Mouse (Mus musculus) forebrain, embryonic 15.5 days (tissue): ENCODE results near the gene Atraid. TPM values are rescaled to one million over a fixed set of nuclear protein-coding genes. Genes with fewer than 3 reads are reported as not detected.
"Not testable (repeated sequence)": the region's sequence is repeated elsewhere in the genome, so short reads cannot be mapped to it uniquely, and the experiment has no call there.

ENCODE experiments used
- ATAC-seq: fragments of 200-750 bp; cut with Nextera tagmentation; replicated peaks from 2 replicates; pipeline ENCODE4 v1.8.0; 2017; ENCODE audit warnings: mild to moderate bottlenecking, moderate TSS enrichment, moderate library complexity
- H3K27ac ChIP-seq: fragments of 300-500 bp; sonication (generic); replicated peaks from 2 replicates; pipeline ENCODE4 v1.5.1; 2015; ENCODE audit warnings: mild to moderate bottlenecking, inconsistent platforms
- H3K27me3 ChIP-seq: fragments of 300-500 bp; sonication (generic); 2 replicates; pipeline ENCODE4 v1.6.1; 2015; ENCODE audit warnings: inconsistent platforms
- H3K36me3 ChIP-seq: fragments of 300-500 bp; sonication (generic); 2 replicates; pipeline ENCODE4 v1.6.1; 2015; ENCODE audit warnings: mild to moderate bottlenecking, inconsistent platforms
- H3K4me1 ChIP-seq: fragments of 300-500 bp; sonication (generic); 2 replicates; pipeline ENCODE4 v1.6.1; 2015; ENCODE audit warnings: inconsistent platforms
- H3K4me2 ChIP-seq: fragments of 300-500 bp; sonication (generic); replicated peaks from 2 replicates; pipeline ENCODE4 v1.6.1; 2015; ENCODE audit warnings: mild to moderate bottlenecking, inconsistent platforms
- H3K4me3 ChIP-seq: fragments of 300-500 bp; sonication (generic); 2 replicates; pipeline ENCODE4 v1.5.1; 2015; ENCODE audit warnings: mild to moderate bottlenecking, inconsistent platforms
- H3K9ac ChIP-seq: fragments of 300-500 bp; sonication (generic); replicated peaks from 2 replicates; pipeline ENCODE4 v1.6.1; 2015; ENCODE audit warnings: mild to moderate bottlenecking, inconsistent platforms
- H3K9me3 ChIP-seq: fragments of 300-500 bp; sonication (generic); 2 replicates; pipeline ENCODE4 v1.6.1; 2016; ENCODE audit warnings: inconsistent platforms
- WGBS: fragments of 180-500 bp; shearing (Covaris S2); methylation state at CpG from one replicate; pipeline ENCODE4 v1.1.7; 2015; ENCODE audit warnings: mixed read lengths; 5-methylcytosine and 5-hydroxymethylcytosine counted together
- polyA plus RNA-seq: library from polyadenylated mRNA; unstranded; fragments of >200 nt; fragmentation: Nextera tagmentation; extraction: Ambion mirVana; gene quantifications from 2 replicates; pipeline ENCODE4 v1.2.1, GENCODE M21; 2015

The Atraid gene
- polyA plus RNA-seq, 1 experiment from 2014 or later: 144 TPM

GRCm38 (mm10) chr5:31031508-31031907 is 16.6 kb upstream of the Atraid start:
- no peak for ATAC-seq
- 89% methylated on average over 8 of the region's 8 CpGs for WGBS
- Histone ChIP-seq H3K27me3 (no peaks in the 10 kb centered on the region), H3K9me3 (no peaks in the 10 kb centered on the region), H3K4me1 (no peaks in the 10 kb centered on the region), H3K27ac (no peak overlapping the region), H3K9ac (no peak overlapping the region), H3K4me3 (no peak overlapping the region), H3K36me3 (peaks cover 7% of the 10 kb centered on the region), H3K4me2 (no peak overlapping the region)

- Histone ChIP-seq H3K4me2 (no peak overlapping the region), H3K4me3 (no peak overlapping the region), H3K27me3 (no peaks in the 10 kb centered on the region), H3K4me1 (no peaks in the 10 kb centered on the region), H3K9ac (no peak overlapping the region), H3K36me3 (peaks cover 25% of the 10 kb centered on the region), H3K27ac (no peak overlapping the region), H3K9me3 (no peaks in the 10 kb centered on the region)
- ATAC-seq: no peak
- WGBS: 93% methylated on average over 6 of the region's 6 CpGs
Observed at GRCm38 (mm10) chr5:31034669-31035068, 13.4 kb upstream of the Atraid start.

- 92% methylated on average over 11 of the region's 11 CpGs for WGBS
- H3K36me3 ChIP-seq: peaks cover 39% of the 10 kb centered on the region
- H3K9ac ChIP-seq, ATAC-seq, H3K27me3 ChIP-seq, H3K27ac ChIP-seq, H3K9me3 ChIP-seq, H3K4me1 ChIP-seq, H3K4me3 ChIP-seq, H3K4me2 ChIP-seq: not testable (repeated sequence)
Observed at GRCm38 (mm10) chr5:31036556-31036955, 11.6 kb upstream of the Atraid start.

- Histone ChIP-seq H3K4me3 (no peak overlapping the region), H3K4me2 (no peak overlapping the region), H3K9ac (no peak overlapping the region), H3K27ac (no peak overlapping the region), H3K36me3 (peaks cover 52% of the 10 kb centered on the region), H3K9me3 (no peaks in the 10 kb centered on the region), H3K27me3 (no peaks in the 10 kb centered on the region), H3K4me1 (no peaks in the 10 kb centered on the region)
- WGBS: 85% methylated on average over 7 of the region's 7 CpGs
- no peak for ATAC-seq
Observed at GRCm38 (mm10) chr5:31038171-31038845, 9.8 kb upstream of the Atraid start.

DNA sequence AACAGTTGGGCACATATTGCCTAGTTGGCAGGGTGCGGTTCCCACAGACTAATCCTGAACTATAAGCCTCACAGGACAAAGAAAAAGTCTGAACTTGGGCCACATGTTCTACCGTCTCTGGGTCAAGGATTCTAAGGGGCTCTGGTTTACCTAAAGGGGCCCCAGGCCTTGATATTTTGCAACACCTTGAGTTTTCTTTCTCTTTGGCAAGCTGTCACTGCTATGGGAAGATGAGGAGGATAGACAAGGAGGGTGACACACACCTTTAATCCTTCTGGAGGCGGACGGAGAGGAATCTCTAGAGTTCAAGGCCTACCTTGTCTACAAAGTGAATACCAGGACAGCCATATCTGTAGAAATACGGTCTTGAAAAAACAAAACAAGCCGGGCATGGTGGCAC is 1.7 kb upstream of the Atraid start:
- WGBS: 90% methylated on average over 6 of the region's 6 CpGs
- no peak for ATAC-seq
- peaks cover 22% of the 10 kb centered on the region; the same call in 1 of the 2 replicates for H3K36me3 ChIP-seq

DNA sequence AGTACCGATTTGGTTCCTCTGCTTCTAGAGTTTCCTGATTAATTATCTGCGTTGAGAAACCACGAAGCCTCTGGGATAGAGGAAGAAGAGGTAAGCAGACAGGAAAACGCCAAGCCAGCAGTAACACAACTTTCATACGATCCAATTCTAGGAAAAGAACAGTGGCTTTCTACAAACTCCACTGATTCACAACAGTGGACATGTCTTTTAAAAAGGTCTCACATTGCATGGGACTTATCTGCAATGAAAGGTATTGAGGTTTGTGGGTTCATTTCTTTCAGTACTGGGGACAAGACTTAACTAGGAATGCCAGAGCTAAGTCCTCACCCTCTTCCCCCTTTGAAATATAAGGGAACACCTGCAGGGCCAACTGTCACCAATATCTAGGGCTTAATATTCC is 1.0 kb upstream of the Atraid start:
- Histone ChIP-seq H3K4me1 (peaks cover 14% of the 10 kb centered on the region), H3K9ac (no peak overlapping the region), H3K36me3 (peaks cover 16% of the 10 kb centered on the region; the same call in 1 of the 2 replicates), H3K9me3 (no peaks in the 10 kb centered on the region), H3K4me3 (peak overlapping the region; percentile 81), H3K27me3 (no peaks in the 10 kb centered on the region), H3K4me2 (peak overlapping the region; percentile 84), H3K27ac (no peak overlapping the region)
- ATAC-seq: no peak
- WGBS: 86% methylated on average over 5 of the region's 5 CpGs

More for the DNA sequence above, 1.7 kb upstream of the Atraid start:
- Histone ChIP-seq H3K27ac (no peak overlapping the region), H3K4me1 (peaks cover 14% of the 10 kb centered on the region), H3K4me3 (no peak overlapping the region), H3K27me3 (no peaks in the 10 kb centered on the region), H3K9me3 (no peaks in the 10 kb centered on the region), H3K9ac (no peak overlapping the region), H3K4me2 (no peak overlapping the region)

GRCm38 (mm10) chr5:31048763-31049641 is 890 bp downstream of the Atraid start, which contains the start of gene Slc5a6:
Gene Slc5a6, minus strand, starts transcription at chr5:31048924.
- H3K4me3 ChIP-seq: peak within 1 kb of the TSS; percentile 81
- peaks cover 7% of the 10 kb centered on the region for H3K36me3 ChIP-seq
- under 1% methylated on average over 23 of the region's 23 CpGs for WGBS

GRCm38 (mm10) chr5:31050427-31050826 is 2.3 kb downstream of the Atraid start:
- no peaks in the 10 kb centered on the region for H3K9me3 ChIP-seq
- H3K27me3 ChIP-seq: no peaks in the 10 kb centered on the region
- no peak overlapping the region for H3K27ac ChIP-seq
- ATAC-seq: no peak
- H3K4me3 ChIP-seq: no peak overlapping the region
- peaks cover 26% of the 10 kb centered on the region for H3K4me1 ChIP-seq
- no peak overlapping the region for H3K4me2 ChIP-seq
- no peak overlapping the region for H3K9ac ChIP-seq
- H3K36me3 ChIP-seq: peaks cover 4% of the 10 kb centered on the region; the same call in 1 of the 2 replicates

More at GRCm38 (mm10) chr5:31048763-31049641, 890 bp downstream of the Atraid start, which contains the start of gene Slc5a6:
- Histone ChIP-seq H3K9ac (peak within 1 kb of the TSS; percentile 92), H3K9me3 (no peaks in the 10 kb centered on the region), H3K27ac (peak within 1 kb of the TSS; percentile 93), H3K27me3 (no peaks in the 10 kb centered on the region), H3K4me2 (peak within 1 kb of the TSS; percentile 84), H3K4me1 (peaks cover 17% of the 10 kb centered on the region)
- peak; percentile 45 for ATAC-seq

- WGBS: 50% methylated on average over 4 of the region's 4 CpGs
- peak overlapping the region; percentile 69 for H3K9ac ChIP-seq
- ATAC-seq, H3K9me3 ChIP-seq, H3K36me3 ChIP-seq, H3K27me3 ChIP-seq: not testable (repeated sequence)
- peak overlapping the region; percentile 52 for H3K27ac ChIP-seq
- peak overlapping the region; percentile 93 for H3K4me2 ChIP-seq
- H3K4me1 ChIP-seq: peaks cover 22% of the 10 kb centered on the region
- H3K4me3 ChIP-seq: peak overlapping the region; percentile 77
Observed at GRCm38 (mm10) chr5:31053728-31054127, 5.6 kb downstream of the Atraid start.

GRCm38 (mm10) chr5:31054261-31055215 is 6.4 kb downstream of the Atraid start, which contains the start of gene Cad:
Gene Cad, plus strand, starts transcription at chr5:31054780.
- under 1% methylated on average over 64 of the region's 64 CpGs for WGBS
- Histone ChIP-seq H3K27me3 (no peaks in the 10 kb centered on the region), H3K27ac (peak within 1 kb of the TSS; percentile 59), H3K4me1 (peaks cover 22% of the 10 kb centered on the region), H3K9me3 (no peaks in the 10 kb centered on the region), H3K9ac (peak within 1 kb of the TSS; percentile 69), H3K4me3 (peak within 1 kb of the TSS; percentile 77), H3K4me2 (peak within 1 kb of the TSS; percentile 93), H3K36me3 (peaks cover 9% of the 10 kb centered on the region)
- ATAC-seq: peak; percentile 98
